Mouse (Mus musculus): ENCODE measurements at regions not wholly inside any gene's neighbourhood (a gene's known extent, or its start where the extent isn't known, plus 50 kb on each side); places are given as distances from the start of the nearest gene placed in this dataset.

- DNase-seq (ENCODE audit: low spot score) (peak; percentile 24), ATAC-seq (replicated peaks; ENCODE audit: low FRiP score, low read depth) (no peak)
- no peak overlapping the region for H3K4me2 ChIP-seq (ENCODE audit: low read length)
- H3K36me3 ChIP-seq (ENCODE audit: insufficient read depth, low read length): no peaks in the 10 kb centered on the region
- no peak for TF ChIP-seq CTCF (IDR thresholded peaks at IDR 0.05; ENCODE audit: low read depth)
- no peak overlapping the region for H3K4me3 ChIP-seq (replicated peaks; ENCODE audit: low read depth, low read length)
- H3K27ac ChIP-seq: no peak overlapping the region
- no peaks in the 10 kb centered on the region for H3K4me1 ChIP-seq (replicated peaks; ENCODE audit: insufficient read depth, low read length)
- H3K9me3 ChIP-seq (replicated peaks; ENCODE audit: low read length): no peaks in the 10 kb centered on the region
- H3K9ac ChIP-seq (ENCODE audit: low read depth, low read length): no peak overlapping the region
- no peaks in the 10 kb centered on the region for H3K27me3 ChIP-seq (ENCODE audit: insufficient read depth, low read length)
- WGBS: 68% methylated on average over 3 of the region's 3 CpGs
Measured at GRCm38 (mm10) chr7:55519579-55519978, 248.4 kb upstream of the Siglech start.

GRCm38 (mm10) chr7:55539827-55540320, 228.1 kb upstream of the Siglech start:
- Histone ChIP-seq H3K36me3 (ENCODE audit: insufficient read depth, low read length) (no peaks in the 10 kb centered on the region), H3K4me1 (replicated peaks; ENCODE audit: insufficient read depth, low read length) (no peaks in the 10 kb centered on the region), H3K27me3 (ENCODE audit: insufficient read depth, low read length) (no peaks in the 10 kb centered on the region), H3K27ac (no peak overlapping the region), H3K9ac (ENCODE audit: low read depth, low read length) (no peak overlapping the region), H3K4me2 (ENCODE audit: low read length) (no peak overlapping the region), H3K9me3 (replicated peaks; ENCODE audit: low read length) (no peaks in the 10 kb centered on the region), H3K4me3 (replicated peaks; ENCODE audit: low read depth, low read length) (no peak overlapping the region)
- TF ChIP-seq CTCF (IDR thresholded peaks at IDR 0.05; ENCODE audit: low read depth): no peak
- ATAC-seq (replicated peaks; ENCODE audit: low FRiP score, low read depth) (no peak), DNase-seq (ENCODE audit: low spot score) (no peak)
- 83% methylated on average over 4 of the region's 4 CpGs for WGBS

- H3K27me3 ChIP-seq (ENCODE audit: insufficient read depth, low read length): no peaks in the 10 kb centered on the region
- no peak for ATAC-seq (replicated peaks; ENCODE audit: low FRiP score, low read depth)
- no peak for TF ChIP-seq CTCF (IDR thresholded peaks at IDR 0.05; ENCODE audit: low read depth)
- H3K9me3 ChIP-seq (replicated peaks; ENCODE audit: low read length): no peaks in the 10 kb centered on the region
- no peaks in the 10 kb centered on the region for H3K4me1 ChIP-seq (replicated peaks; ENCODE audit: insufficient read depth, low read length)
- no peak for DNase-seq (ENCODE audit: low spot score)
- H3K4me3 ChIP-seq (replicated peaks; ENCODE audit: low read depth, low read length): no peak overlapping the region
- H3K9ac ChIP-seq (ENCODE audit: low read depth, low read length): no peak overlapping the region
- H3K4me2 ChIP-seq (ENCODE audit: low read length): no peak overlapping the region
- H3K27ac ChIP-seq: no peak overlapping the region
- no peaks in the 10 kb centered on the region for H3K36me3 ChIP-seq (ENCODE audit: insufficient read depth, low read length)
- WGBS: 68% methylated on average over 3 of the region's 3 CpGs
Measured at GRCm38 (mm10) chr7:55549211-55549610, 218.8 kb upstream of the Siglech start.

GRCm38 (mm10) chr7:55573339-55573738, 194.6 kb upstream of the Siglech start:
- no peak for DNase-seq (ENCODE audit: low spot score)
- Histone ChIP-seq H3K9me3 (replicated peaks; ENCODE audit: low read length) (no peaks in the 10 kb centered on the region), H3K9ac (ENCODE audit: low read depth, low read length) (no peak overlapping the region), H3K4me2 (ENCODE audit: low read length) (no peak overlapping the region), H3K4me3 (replicated peaks; ENCODE audit: low read depth, low read length) (no peak overlapping the region), H3K4me1 (replicated peaks; ENCODE audit: insufficient read depth, low read length) (no peaks in the 10 kb centered on the region), H3K27me3 (ENCODE audit: insufficient read depth, low read length) (no peaks in the 10 kb centered on the region), H3K36me3 (ENCODE audit: insufficient read depth, low read length) (no peaks in the 10 kb centered on the region), H3K27ac (no peak overlapping the region)
- no peak for ATAC-seq (replicated peaks; ENCODE audit: low FRiP score, low read depth)
- TF ChIP-seq CTCF (IDR thresholded peaks at IDR 0.05; ENCODE audit: low read depth): no peak
- WGBS: 78% methylated on average over 7 of the region's 7 CpGs

- Histone ChIP-seq H3K36me3 (ENCODE audit: insufficient read depth, low read length) (no peaks in the 10 kb centered on the region), H3K9ac (ENCODE audit: low read depth, low read length) (no peak overlapping the region), H3K27ac (no peak overlapping the region), H3K4me2 (ENCODE audit: low read length) (no peak overlapping the region), H3K9me3 (replicated peaks; ENCODE audit: low read length) (no peaks in the 10 kb centered on the region), H3K27me3 (ENCODE audit: insufficient read depth, low read length) (no peaks in the 10 kb centered on the region), H3K4me1 (replicated peaks; ENCODE audit: insufficient read depth, low read length) (no peaks in the 10 kb centered on the region), H3K4me3 (replicated peaks; ENCODE audit: low read depth, low read length) (no peak overlapping the region)
- DNase-seq (ENCODE audit: low spot score): no peak
- TF ChIP-seq CTCF (IDR thresholded peaks at IDR 0.05; ENCODE audit: low read depth): no peak
- ATAC-seq (replicated peaks; ENCODE audit: low FRiP score, low read depth): no peak
- 95% methylated on average over 2 of the region's 2 CpGs for WGBS
Measured at GRCm38 (mm10) chr7:55581034-55581926, 186.7 kb upstream of the Siglech start.

All from kidney, postnatal 0 days (tissue).